Mouse (Mus musculus): Measurements from ENCODE around the gene Ncstn. TPM values are rescaled to one million over a fixed set of nuclear protein-coding genes. Genes with fewer than 3 reads are reported as not detected.

Gene Ncstn
- polyA plus RNA-seq, 1 experiment from 2014 or later: 85.6 TPM

Other genes starting within 250 kb of the Ncstn start
- gene Cd84, start 243.1 kb downstream of the Ncstn start, polyA plus RNA-seq (2014; fragmentation: Nextera tagmentation; extraction: Ambion mirVana): 0.35 and 0.66 TPM in 2 replicates
- gene Gm10521, start 187.1 kb downstream of the Ncstn start, polyA plus RNA-seq (2014; fragmentation: Nextera tagmentation; extraction: Ambion mirVana): not detected in 2 replicates
- not detected in 2 replicates for gene Slamf6, start 165.3 kb downstream of the Ncstn start, polyA plus RNA-seq (2014; fragmentation: Nextera tagmentation; extraction: Ambion mirVana)
- 25.3 and 28.6 TPM in 2 replicates for gene Vangl2, start 54.4 kb downstream of the Ncstn start, polyA plus RNA-seq (2014; fragmentation: Nextera tagmentation; extraction: Ambion mirVana)
- gene Nhlh1, start 25.2 kb downstream of the Ncstn start, polyA plus RNA-seq (2014; fragmentation: Nextera tagmentation; extraction: Ambion mirVana): 4.6 and 6.5 TPM in 2 replicates
- 185 and 186 TPM in 2 replicates for gene Copa, start 266 bp downstream of the Ncstn start, polyA plus RNA-seq (2014; fragmentation: Nextera tagmentation; extraction: Ambion mirVana)
- 153 and 155 TPM in 2 replicates for gene Pex19, start 44.0 kb upstream of the Ncstn start, polyA plus RNA-seq (2014; fragmentation: Nextera tagmentation; extraction: Ambion mirVana)
- gene Dcaf8, start 65.3 kb upstream of the Ncstn start, polyA plus RNA-seq (2014; fragmentation: Nextera tagmentation; extraction: Ambion mirVana): 103 and 109 TPM in 2 replicates
- 121 and 123 TPM in 2 replicates for gene Pea15a, start 124.0 kb upstream of the Ncstn start, polyA plus RNA-seq (2014; fragmentation: Nextera tagmentation; extraction: Ambion mirVana)
- gene Casq1, start 137.1 kb upstream of the Ncstn start, polyA plus RNA-seq (2014; fragmentation: Nextera tagmentation; extraction: Ambion mirVana): 1.7 and 2.3 TPM in 2 replicates
- gene Atp1a4, start 175.6 kb upstream of the Ncstn start, polyA plus RNA-seq (2014; fragmentation: Nextera tagmentation; extraction: Ambion mirVana): not detected in 2 replicates
- 30.1 and 36.7 TPM in 2 replicates for gene Igsf8, start 178.8 kb upstream of the Ncstn start, polyA plus RNA-seq (2014; fragmentation: Nextera tagmentation; extraction: Ambion mirVana)
- 0.60 and 0.65 TPM in 2 replicates for gene Atp1a2, start 215.3 kb upstream of the Ncstn start, polyA plus RNA-seq (2014; fragmentation: Nextera tagmentation; extraction: Ambion mirVana)
- gene Kcnj9, start 246.5 kb upstream of the Ncstn start, polyA plus RNA-seq (2014; fragmentation: Nextera tagmentation; extraction: Ambion mirVana): 0.54 and 0.65 TPM in 2 replicates